Mouse (Mus musculus) neural tube, embryonic 11.5 days (tissue): Measurements from ENCODE around the gene Gm7138. TPM values are rescaled to one million over a fixed set of nuclear protein-coding genes. Genes with fewer than 3 reads are reported as not detected.
"Not testable (repeated sequence)": the region's sequence is repeated elsewhere in the genome, so short reads cannot be mapped to it uniquely, and the experiment has no call there.

ENCODE experiments used
- ATAC-seq: fragments of 200-750 bp; cut with Nextera tagmentation; 2 replicates; pipeline ENCODE4 v1.8.0; 2017; ENCODE audit warnings: moderate number of reproducible peaks, mild to moderate bottlenecking, moderate TSS enrichment, moderate library complexity; ENCODE audit not compliant: insufficient read depth, low FRiP score, low TSS enrichment
- DNase-seq: peaks from one replicate; pipeline ENCODE4 v3.0.0-alpha.2; 2015; ENCODE audit warnings: low spot score
- H3K27ac ChIP-seq: fragments of 300-500 bp; sonication (generic); 2 replicates; pipeline ENCODE4 v1.5.1; 2014; ENCODE audit warnings: low read depth, mild to moderate bottlenecking, low read length
- H3K27me3 ChIP-seq: fragments of 300-500 bp; sonication (generic); 2 replicates; pipeline ENCODE4 v1.6.1; 2014; ENCODE audit warnings: mild to moderate bottlenecking, low read length, mixed read lengths; ENCODE audit not compliant: control insufficient read depth, insufficient read depth
- H3K36me3 ChIP-seq: fragments of 300-500 bp; sonication (generic); 2 replicates; pipeline ENCODE4 v1.6.1; 2014; ENCODE audit warnings: mild to moderate bottlenecking, low read length, moderate library complexity, mixed read lengths; ENCODE audit not compliant: control insufficient read depth, insufficient read depth
- H3K4me1 ChIP-seq: fragments of 300-500 bp; sonication (generic); 2 replicates; pipeline ENCODE4 v1.6.1; 2014; ENCODE audit warnings: low read length, mixed read lengths; ENCODE audit not compliant: control insufficient read depth, insufficient read depth
- H3K4me2 ChIP-seq: fragments of 300-500 bp; sonication (generic); 2 replicates; pipeline ENCODE4 v1.6.1; 2014; ENCODE audit warnings: low read depth, mild to moderate bottlenecking, moderate library complexity
- H3K4me3 ChIP-seq: fragments of 300-500 bp; sonication (generic); 2 replicates; pipeline ENCODE4 v1.5.1; 2014; ENCODE audit warnings: low read depth, low read length
- H3K9ac ChIP-seq: fragments of 300-500 bp; sonication (generic); 2 replicates; pipeline ENCODE4 v1.6.1; 2014; ENCODE audit warnings: mild to moderate bottlenecking, low read length
- H3K9me3 ChIP-seq: fragments of 300-500 bp; sonication (generic); 2 replicates; pipeline ENCODE4 v1.6.1; 2016; ENCODE audit warnings: low read length; ENCODE audit not compliant: control insufficient read depth
- WGBS: fragments of 180-500 bp; shearing (Covaris S2); extraction: QIAGEN DNeasy Blood & Tissue Kit; methylation state at CpG from one replicate; pipeline ENCODE4 v1.1.7; 2014; 5-methylcytosine and 5-hydroxymethylcytosine counted together
- polyA plus RNA-seq: library from polyadenylated mRNA; unstranded; fragments of >200 nt; fragmentation: Nextera tagmentation; extraction: Ambion mirVana; gene quantifications from 2 replicates; pipeline ENCODE4 v1.2.1, GENCODE M21; 2014

Gm7138 gene
- polyA plus RNA-seq, 1 experiment from 2014 or later = not detected

DNA sequence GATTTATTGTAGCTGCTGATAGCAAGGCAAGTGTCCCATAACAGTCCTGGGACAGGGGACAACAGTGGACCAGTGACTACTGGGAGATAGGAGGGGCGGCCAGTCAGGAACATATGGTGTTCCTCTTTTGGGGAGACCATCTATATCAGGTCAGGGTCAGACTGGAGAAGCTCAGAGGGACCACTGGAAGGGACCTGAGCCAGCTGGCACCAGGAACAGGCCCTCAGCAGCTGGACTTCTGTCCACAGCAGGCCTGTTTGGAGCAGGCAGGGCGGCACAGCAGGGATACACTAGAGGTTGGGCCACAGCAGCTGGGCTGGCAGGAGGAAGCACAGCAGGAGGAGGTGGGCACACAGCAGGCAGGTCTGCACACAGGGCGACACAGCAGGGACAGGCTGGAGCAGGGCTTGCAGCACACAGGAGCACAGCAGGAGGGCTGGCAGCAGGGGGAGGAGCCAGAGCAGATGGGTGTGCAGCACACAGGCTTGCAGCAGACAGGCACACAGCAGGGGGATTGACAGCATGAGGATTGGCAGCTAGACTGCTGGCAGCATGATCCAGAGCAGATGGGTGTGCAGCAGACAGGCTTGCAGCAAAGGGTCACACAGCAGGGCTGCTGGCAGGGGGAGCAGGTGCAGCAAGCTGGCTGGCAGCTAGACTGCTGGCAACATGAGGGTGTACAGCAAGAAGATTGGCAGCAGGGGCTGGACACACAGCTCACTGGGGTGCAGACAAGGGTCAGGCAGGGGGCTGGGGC is 21.6 kb upstream of the Gm7138 start:
- DNase-seq, ATAC-seq, H3K4me3 ChIP-seq, H3K27me3 ChIP-seq, H3K4me1 ChIP-seq, H3K4me2 ChIP-seq, H3K9me3 ChIP-seq, H3K36me3 ChIP-seq, H3K9ac ChIP-seq: not testable (repeated sequence)
- WGBS = 42% methylated on average over 2 of the region's 3 CpGs
- H3K27ac ChIP-seq = 0 out of 2 replicates have a peak overlapping the region, but pooled peaks have one; percentile 8

DNA sequence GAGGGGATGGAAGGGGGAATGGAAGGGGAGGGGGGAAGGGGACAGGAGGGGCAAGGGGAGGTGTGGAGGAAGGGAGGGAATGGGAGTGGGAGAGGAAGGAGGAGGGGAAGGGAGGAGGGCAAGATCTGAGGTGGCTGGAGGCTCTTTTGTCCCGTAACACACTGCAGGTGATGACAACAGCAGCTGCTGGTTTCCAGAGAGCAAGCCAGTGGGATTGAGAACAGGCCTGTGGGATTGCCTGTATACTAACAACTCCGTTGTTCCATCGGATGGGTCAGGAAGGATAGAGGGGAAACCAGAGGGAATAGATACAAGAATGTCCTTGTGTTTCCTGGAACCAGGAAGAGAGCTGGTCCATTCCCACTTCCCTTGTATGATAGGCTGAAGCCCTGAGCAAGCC is 20.9 kb upstream of the Gm7138 start:
- Histone ChIP-seq H3K4me2 (no peak overlapping the region), H3K4me1 (peaks cover 2% of the 10 kb centered on the region; the same call in 1 of the 2 replicates), H3K4me3 (no peak overlapping the region), H3K36me3 (no peaks in the 10 kb centered on the region), H3K9ac (no peak overlapping the region), H3K9me3 (no peaks in the 10 kb centered on the region), H3K27ac (0 out of 2 replicates have a peak overlapping the region, but pooled peaks have one; percentile 8), H3K27me3 (no peaks in the 10 kb centered on the region)
- 18% methylated on average over 3 of the region's 3 CpGs for WGBS
- peak; percentile 25 for DNase-seq
- ATAC-seq = no peak

DNA sequence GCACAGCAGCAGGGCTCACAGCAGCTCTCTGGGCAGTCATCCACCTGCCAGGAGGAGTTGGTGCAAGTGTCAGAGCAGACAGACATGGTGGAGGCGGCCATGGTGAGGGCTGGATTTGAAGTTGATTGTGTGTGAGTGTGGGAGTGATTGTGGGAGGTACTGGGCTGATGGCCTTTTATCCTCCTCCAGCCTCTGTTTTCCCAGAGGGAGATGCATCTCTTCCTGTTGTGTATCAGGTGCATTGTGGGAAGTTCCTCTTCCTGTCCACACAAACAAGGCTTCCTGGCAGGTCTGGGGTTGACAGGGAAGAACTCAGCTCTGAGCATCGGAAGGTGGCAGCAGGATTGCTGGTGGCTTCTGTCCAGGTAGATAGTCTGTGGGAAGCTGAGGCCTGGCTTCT is 18.2 kb upstream of the Gm7138 start, which contains the start of gene Gm9639:
Gene Gm9639, minus strand, starts transcription at position 101 of the 400 bp plus-strand sequence.
- peaks cover 2% of the 10 kb centered on the region; the same call in 1 of the 2 replicates for H3K4me1 ChIP-seq
- DNase-seq (no peak), ATAC-seq (no peak)
- 44% methylated on average over 2 of the region's 2 CpGs for WGBS
- H3K4me2 ChIP-seq = no peak within 1 kb of the TSS
- H3K27me3 ChIP-seq = no peaks in the 10 kb centered on the region
- no peak within 1 kb of the TSS for H3K9ac ChIP-seq
- H3K27ac ChIP-seq = no peak within 1 kb of the TSS
- no peaks in the 10 kb centered on the region for H3K9me3 ChIP-seq
- H3K36me3 ChIP-seq = no peaks in the 10 kb centered on the region
- no peak within 1 kb of the TSS for H3K4me3 ChIP-seq

DNA sequence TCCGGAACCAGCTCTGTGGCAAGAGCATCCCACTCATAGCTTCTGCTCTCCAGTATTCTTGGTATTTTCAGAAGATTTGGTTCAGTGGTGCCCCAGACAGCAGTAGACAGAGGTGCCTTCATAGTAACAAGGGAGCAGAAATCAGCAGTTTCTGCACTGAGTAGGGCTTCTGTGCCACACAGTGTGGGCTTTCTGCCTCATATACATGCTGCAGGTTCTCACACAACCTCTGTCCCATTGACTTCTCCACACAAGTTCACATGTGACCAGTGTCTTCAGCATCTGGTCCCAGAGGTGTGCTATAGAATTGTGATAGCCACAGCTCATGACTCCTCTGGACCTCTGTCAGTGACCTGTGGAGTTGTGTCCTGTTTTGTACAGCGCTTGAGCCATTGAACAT is 11.9 kb upstream of the Gm7138 start:
- Histone ChIP-seq H3K4me1 (no peaks in the 10 kb centered on the region), H3K9ac (no peak overlapping the region), H3K27ac (no peak overlapping the region), H3K4me2 (no peak overlapping the region), H3K4me3 (no peak overlapping the region), H3K27me3 (no peaks in the 10 kb centered on the region), H3K9me3 (no peaks in the 10 kb centered on the region), H3K36me3 (no peaks in the 10 kb centered on the region)
- no peak for ATAC-seq
- WGBS = 76% methylated on average over 2 of the region's 2 CpGs
- DNase-seq = no peak

DNA sequence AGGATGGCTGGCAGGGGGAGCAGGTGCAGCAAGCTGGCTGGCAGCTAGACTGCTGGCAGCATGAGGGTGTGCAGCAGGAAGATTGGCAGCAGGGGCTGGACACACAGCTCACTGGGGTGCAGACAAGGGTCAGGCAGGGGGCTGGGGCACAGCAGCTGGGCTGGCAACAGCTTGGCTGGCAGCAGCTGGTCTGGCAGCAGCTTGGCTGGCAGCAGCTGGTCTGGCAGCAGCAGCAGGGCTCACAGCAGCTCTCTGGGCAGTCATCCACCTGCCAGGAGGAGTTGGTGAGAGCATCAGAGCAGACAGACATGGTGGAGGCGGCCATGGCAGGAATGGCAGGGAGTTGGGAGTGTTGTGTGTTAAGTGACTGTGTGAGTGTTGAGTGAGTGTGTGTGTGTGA is 11.1 kb upstream of the Gm7138 start, which contains the start of gene Gm7137:
Gene Gm7137, minus strand, starts transcription at position 325 of the 400 bp plus-strand sequence.
- not testable (repeated sequence) for H3K4me1 ChIP-seq, ATAC-seq, H3K4me2 ChIP-seq, H3K27ac ChIP-seq, H3K9ac ChIP-seq, H3K36me3 ChIP-seq, H3K27me3 ChIP-seq, H3K4me3 ChIP-seq, H3K9me3 ChIP-seq
- peak; percentile 9 for DNase-seq
- WGBS = 63% methylated on average over 1 of the region's 1 CpGs

DNA sequence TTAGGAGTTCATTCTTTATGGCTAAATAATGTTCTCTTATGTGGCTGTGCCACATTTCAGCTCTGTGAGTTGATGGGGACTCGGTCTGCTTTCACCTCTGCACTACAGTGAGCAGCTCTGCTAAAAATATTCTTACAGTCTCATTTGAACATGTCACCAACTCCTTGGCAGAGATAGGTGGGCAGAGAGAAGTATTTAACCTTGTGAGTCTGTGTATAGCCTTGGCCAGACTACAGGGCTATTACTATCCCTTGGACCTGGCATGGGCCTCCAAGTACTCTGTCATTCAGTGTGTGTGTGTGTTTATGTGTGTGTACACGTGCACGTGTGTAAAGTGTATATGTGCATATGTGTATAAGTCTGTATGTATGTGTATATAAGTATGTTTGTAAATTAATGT is 6.7 kb upstream of the Gm7138 start:
- not testable (repeated sequence) for H3K36me3 ChIP-seq, DNase-seq, H3K4me2 ChIP-seq, H3K4me3 ChIP-seq, H3K9ac ChIP-seq, H3K4me1 ChIP-seq, ATAC-seq, H3K27ac ChIP-seq, H3K27me3 ChIP-seq, H3K9me3 ChIP-seq
- 81% methylated on average over 1 of the region's 3 CpGs for WGBS

DNA sequence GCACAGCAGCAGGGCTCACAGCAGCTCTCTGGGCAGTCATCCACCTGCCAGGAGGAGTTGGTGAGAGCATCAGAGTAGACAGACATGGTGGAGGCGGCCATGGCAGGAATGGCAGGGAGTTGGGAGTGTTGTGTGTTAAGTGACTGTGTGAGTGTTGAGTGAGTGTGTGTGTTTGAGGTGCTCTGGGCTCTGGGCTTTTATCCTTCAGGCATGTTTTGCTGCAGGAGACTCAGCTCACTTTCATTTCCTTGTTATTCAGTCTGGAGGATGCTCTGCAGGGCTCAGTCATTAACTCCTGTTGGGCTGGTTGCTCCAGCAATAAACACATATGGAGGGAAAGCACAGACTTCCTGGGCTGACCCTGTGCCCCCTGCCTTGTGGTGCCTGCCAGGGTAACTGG is 5.7 kb upstream of the Gm7138 start, which contains the start of gene Gm3250:
Gene Gm3250, minus strand, starts transcription at position 101 of the 400 bp plus-strand sequence.
- H3K9ac ChIP-seq, H3K27me3 ChIP-seq, H3K9me3 ChIP-seq, DNase-seq, ATAC-seq, H3K4me1 ChIP-seq, H3K4me2 ChIP-seq, H3K4me3 ChIP-seq, H3K36me3 ChIP-seq, H3K27ac ChIP-seq: not testable (repeated sequence)
- 80% methylated on average over 1 of the region's 1 CpGs for WGBS

DNA sequence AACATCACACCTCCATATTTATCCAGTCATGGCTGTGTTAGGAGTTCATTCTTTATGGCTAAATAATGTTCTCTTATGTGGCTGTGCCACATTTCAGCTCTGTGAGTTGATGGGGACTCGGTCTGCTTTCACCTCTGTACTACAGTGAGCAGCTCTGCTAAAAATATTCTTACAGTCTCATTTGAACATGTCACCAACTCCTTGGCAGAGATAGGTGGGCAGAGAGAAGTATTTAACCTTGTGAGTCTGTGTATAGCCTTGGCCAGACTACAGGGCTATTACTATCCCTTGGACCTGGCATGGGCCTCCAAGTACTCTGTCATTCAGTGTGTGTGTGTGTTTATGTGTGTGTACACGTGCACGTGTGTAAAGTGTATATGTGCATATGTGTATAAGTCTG is 4.6 kb downstream of the Gm7138 start:
- not testable (repeated sequence) for ATAC-seq, H3K9ac ChIP-seq, DNase-seq, H3K9me3 ChIP-seq, H3K4me2 ChIP-seq, H3K36me3 ChIP-seq, H3K4me3 ChIP-seq, H3K27ac ChIP-seq, H3K4me1 ChIP-seq, H3K27me3 ChIP-seq
- WGBS = 100% methylated on average over 1 of the region's 3 CpGs

DNA sequence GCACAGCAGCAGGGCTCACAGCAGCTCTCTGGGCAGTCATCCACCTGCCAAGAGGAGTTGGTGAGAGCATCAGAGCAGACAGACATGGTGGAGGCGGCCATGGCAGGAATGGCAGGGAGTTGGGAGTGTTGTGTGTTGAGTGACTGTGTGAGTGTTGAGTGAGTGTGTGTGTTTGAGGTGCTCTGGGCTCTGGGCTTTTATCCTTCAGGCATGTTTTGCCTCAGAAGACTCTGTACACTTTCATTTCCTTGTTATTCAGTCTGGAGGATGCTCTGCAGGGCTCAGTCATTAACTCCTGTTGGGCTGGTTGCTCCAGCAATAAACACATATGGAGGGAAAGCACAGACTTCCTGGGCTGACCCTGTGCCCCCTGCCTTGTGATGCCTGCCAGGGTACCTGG is 5.5 kb downstream of the Gm7138 start, which contains the start of gene Gm3238:
Gene Gm3238, minus strand, starts transcription at position 101 of the 400 bp plus-strand sequence.
- DNase-seq, H3K36me3 ChIP-seq, H3K27ac ChIP-seq, H3K9ac ChIP-seq, H3K9me3 ChIP-seq, H3K27me3 ChIP-seq, H3K4me1 ChIP-seq, ATAC-seq, H3K4me2 ChIP-seq, H3K4me3 ChIP-seq: not testable (repeated sequence)
- WGBS = 86% methylated on average over 1 of the region's 1 CpGs
